Mouse (Mus musculus): ENCODE measurements around the gene Nfatc2.

Nfatc2 gene

DNA sequence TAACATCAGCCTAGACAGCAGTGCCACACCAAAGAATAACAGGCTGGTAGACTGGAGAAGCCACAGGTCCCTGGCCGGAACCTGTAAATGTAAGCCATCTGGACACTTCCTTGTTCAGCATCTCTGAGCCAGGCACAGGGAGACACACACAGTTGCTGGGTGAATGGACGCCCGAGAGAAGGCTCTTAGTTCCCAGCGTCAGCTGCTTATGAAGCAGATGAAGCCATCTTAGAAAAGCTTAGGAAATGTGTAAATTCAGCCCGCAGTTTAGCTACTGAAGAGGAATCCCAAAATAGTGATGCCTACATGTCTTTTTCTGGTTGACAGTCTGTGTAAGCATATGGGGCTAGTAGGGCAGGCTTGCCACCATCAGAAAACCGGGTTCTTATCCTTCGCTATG is 169.1 kb downstream of the Nfatc2 start:
- no peak for DNase-seq

DNA sequence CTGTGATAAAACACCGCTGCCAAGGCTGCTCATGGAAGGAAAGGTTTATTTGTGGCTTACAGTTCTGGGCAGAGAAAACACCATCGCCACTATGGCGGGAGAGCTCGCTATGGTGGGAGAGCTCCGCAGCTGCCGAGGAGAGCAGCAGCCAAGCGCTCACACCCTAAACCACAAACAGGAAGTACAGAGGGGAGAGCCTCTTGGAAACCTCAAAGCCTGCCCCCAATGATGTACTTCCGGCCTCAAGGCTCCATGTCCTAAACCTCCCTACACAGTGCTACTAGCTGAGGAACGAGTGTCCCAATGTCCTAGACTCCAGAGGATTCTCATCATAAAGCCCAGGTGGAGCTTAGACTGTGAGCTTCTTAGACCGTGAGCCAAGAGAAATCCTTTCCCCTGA is 171.9 kb downstream of the Nfatc2 start:
- no peak for DNase-seq

DNA sequence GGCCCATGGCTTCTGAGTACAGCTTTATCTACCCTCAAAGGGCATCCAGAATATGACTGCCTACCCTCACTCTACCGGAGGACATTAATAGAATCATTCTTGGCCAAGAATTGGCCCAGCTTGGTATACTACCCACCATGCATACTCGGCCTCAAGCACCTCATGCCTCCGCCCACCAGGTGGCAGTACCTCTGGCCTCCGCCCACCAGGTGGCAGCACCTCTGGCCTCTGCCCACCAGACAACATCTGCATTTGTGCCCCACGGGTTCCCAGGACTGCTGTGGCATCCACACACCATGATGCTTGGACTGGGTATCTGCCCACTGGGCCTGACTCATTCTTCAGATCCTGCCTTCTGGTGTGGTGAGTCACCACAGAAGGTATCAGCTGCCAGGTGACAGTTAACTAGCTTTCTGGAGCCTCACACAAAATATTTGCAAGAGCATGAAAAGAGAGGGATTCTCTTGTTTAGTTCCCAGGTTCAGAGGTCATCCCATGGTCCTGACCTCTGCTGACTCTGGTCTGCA is 173.0 kb downstream of the Nfatc2 start:
- DNase-seq, result no peak
